Mouse (Mus musculus) hindbrain, embryonic 11.5 days (tissue): ENCODE results near the gene 2610301B20Rik. TPM values are rescaled to one million over a fixed set of nuclear protein-coding genes. Genes with fewer than 3 reads are reported as not detected.
"Not testable (repeated sequence)": the region's sequence is repeated elsewhere in the genome, so short reads cannot be mapped to it uniquely, and the experiment has no call there.

Experiments
- ATAC-seq: fragments of 200-750 bp; cut with Nextera tagmentation; 2 replicates; pipeline ENCODE4 v1.8.0; 2017; ENCODE audit warnings: mild to moderate bottlenecking, moderate TSS enrichment, moderate library complexity; ENCODE audit not compliant: low FRiP score
- DNase-seq: peaks from one replicate; pipeline ENCODE4 v3.0.0-alpha.2; 2015; ENCODE audit warnings: low spot score
- H3K27ac ChIP-seq: fragments of 300-500 bp; sonication (generic); 2 replicates; pipeline ENCODE4 v1.5.1; 2014; ENCODE audit warnings: mild to moderate bottlenecking, low read depth, low read length
- H3K27me3 ChIP-seq: fragments of 300-500 bp; sonication (generic); 2 replicates; pipeline ENCODE4 v1.6.1; 2014; ENCODE audit warnings: mild to moderate bottlenecking, low read length, moderate library complexity, mixed read lengths; ENCODE audit not compliant: control insufficient read depth, insufficient read depth
- H3K36me3 ChIP-seq: fragments of 300-500 bp; sonication (generic); 2 replicates; pipeline ENCODE4 v1.6.1; 2014; ENCODE audit warnings: mild to moderate bottlenecking, low read length, moderate library complexity, mixed read lengths; ENCODE audit not compliant: control insufficient read depth, insufficient read depth
- H3K4me1 ChIP-seq: fragments of 300-500 bp; sonication (generic); replicated peaks from 2 replicates; pipeline ENCODE4 v1.6.1; 2014; ENCODE audit warnings: low read length, mixed read lengths; ENCODE audit not compliant: control insufficient read depth, insufficient read depth
- H3K4me2 ChIP-seq: fragments of 300-500 bp; sonication (generic); replicated peaks from 2 replicates; pipeline ENCODE4 v1.6.1; 2014; ENCODE audit warnings: mild to moderate bottlenecking, low read depth, low read length
- H3K4me3 ChIP-seq: fragments of 300-500 bp; sonication (generic); 2 replicates; pipeline ENCODE4 v1.5.1; 2014; ENCODE audit warnings: low read depth, low read length
- H3K9ac ChIP-seq: fragments of 300-500 bp; sonication (generic); 2 replicates; pipeline ENCODE4 v1.6.1; 2014; ENCODE audit warnings: low read depth, low read length
- H3K9me3 ChIP-seq: fragments of 300-500 bp; sonication (generic); 2 replicates; pipeline ENCODE4 v1.6.1; 2016; ENCODE audit warnings: low read length; ENCODE audit not compliant: control insufficient read depth
- WGBS: fragments of 180-500 bp; shearing (Covaris S2); extraction: QIAGEN DNeasy Blood & Tissue Kit; methylation state at CpG from one replicate; pipeline ENCODE4 v1.1.7; 2014; 5-methylcytosine and 5-hydroxymethylcytosine counted together
- polyA plus RNA-seq: library from polyadenylated mRNA; unstranded; fragments of >200 nt; fragmentation: Nextera tagmentation; extraction: Ambion mirVana; gene quantifications from 2 replicates; pipeline ENCODE4 v1.2.1, GENCODE M21; 2014

Gene 2610301B20Rik
- polyA plus RNA-seq, 1 experiment from 2014 or later: 55.1 TPM

DNA sequence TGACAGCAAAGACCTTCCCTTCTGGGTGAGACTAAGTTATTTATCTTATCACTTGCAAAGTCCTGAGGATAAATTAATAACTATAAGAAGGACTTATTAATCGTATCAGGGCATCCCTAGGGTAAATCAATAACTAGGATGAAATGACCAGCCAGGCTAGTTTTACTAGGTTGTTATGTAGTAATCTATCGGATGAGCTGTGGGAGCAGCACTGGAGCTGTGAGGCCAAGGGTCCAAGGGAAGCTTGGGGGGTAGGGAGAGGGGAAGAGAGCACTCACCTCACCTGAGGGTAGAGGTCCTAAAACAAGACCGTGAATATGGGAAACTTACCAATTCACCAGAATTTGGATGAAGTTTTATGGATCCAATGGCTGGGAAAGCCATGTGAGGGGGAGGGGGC lies 13.5 kb upstream of the 2610301B20Rik start:
- DNase-seq: no peak
- Histone ChIP-seq H3K4me2 (no peak overlapping the region), H3K9ac (no peak overlapping the region), H3K27me3 (no peaks in the 10 kb centered on the region), H3K4me3 (no peak overlapping the region), H3K27ac (no peak overlapping the region), H3K36me3 (no peaks in the 10 kb centered on the region), H3K9me3 (no peaks in the 10 kb centered on the region), H3K4me1 (no peaks in the 10 kb centered on the region)
- 82% methylated on average over 3 of the region's 3 CpGs for WGBS
- ATAC-seq: no peak

DNA sequence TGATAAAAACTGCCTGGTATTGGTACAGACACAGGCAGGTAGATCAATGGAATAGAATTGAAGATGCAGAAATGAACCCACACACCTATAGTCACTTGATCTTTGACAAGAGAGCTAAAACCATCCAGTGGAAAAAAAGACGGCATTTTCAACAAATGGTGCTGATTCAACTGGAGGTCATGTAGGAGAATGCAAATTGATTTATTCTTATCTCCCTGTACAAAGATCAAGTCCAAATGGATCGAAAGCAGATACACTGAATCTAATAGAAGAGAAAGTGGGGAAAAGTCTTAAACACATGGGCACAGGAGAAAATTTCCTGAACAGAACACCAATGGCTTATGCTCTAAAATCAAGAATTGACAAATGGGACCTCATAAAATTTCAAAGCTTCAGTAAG lies 11.4 kb upstream of the 2610301B20Rik start:
- not testable (repeated sequence) for DNase-seq, H3K27ac ChIP-seq, H3K9me3 ChIP-seq, H3K4me1 ChIP-seq, H3K36me3 ChIP-seq, H3K9ac ChIP-seq, H3K4me2 ChIP-seq, H3K27me3 ChIP-seq, H3K4me3 ChIP-seq, ATAC-seq
- 90% methylated on average over 2 of the region's 2 CpGs for WGBS

DNA sequence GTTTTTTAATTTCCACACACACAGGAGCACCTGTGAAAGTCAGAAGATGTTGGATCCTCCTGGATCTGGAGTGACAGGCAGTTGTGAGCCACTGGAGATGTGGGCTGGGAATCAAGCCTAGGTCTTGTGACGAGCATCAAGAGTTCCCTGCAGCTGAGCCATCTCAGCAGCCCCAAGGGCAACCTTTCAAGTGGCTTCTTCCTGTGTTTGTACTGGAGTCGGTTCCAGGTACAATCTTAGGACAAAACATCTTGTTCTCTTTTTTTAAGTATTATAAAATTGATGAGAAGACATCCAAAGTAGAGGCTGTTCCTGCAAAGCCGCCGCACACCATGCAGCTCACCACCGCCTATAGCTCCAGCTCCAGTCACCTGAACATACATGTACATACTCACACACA lies 2.1 kb upstream of the 2610301B20Rik start:
- no peak for DNase-seq
- ATAC-seq: no peak
- no peak overlapping the region for H3K4me2 ChIP-seq
- no peak overlapping the region for H3K9ac ChIP-seq
- no peaks in the 10 kb centered on the region for H3K27me3 ChIP-seq
- 89% methylated on average over 5 of the region's 5 CpGs for WGBS
- H3K27ac ChIP-seq: no peak overlapping the region
- no peaks in the 10 kb centered on the region for H3K9me3 ChIP-seq
- H3K4me3 ChIP-seq: no peak overlapping the region
- no peaks in the 10 kb centered on the region; the same call in 1 of the 2 replicates for H3K4me1 ChIP-seq
- H3K36me3 ChIP-seq: no peaks in the 10 kb centered on the region

DNA sequence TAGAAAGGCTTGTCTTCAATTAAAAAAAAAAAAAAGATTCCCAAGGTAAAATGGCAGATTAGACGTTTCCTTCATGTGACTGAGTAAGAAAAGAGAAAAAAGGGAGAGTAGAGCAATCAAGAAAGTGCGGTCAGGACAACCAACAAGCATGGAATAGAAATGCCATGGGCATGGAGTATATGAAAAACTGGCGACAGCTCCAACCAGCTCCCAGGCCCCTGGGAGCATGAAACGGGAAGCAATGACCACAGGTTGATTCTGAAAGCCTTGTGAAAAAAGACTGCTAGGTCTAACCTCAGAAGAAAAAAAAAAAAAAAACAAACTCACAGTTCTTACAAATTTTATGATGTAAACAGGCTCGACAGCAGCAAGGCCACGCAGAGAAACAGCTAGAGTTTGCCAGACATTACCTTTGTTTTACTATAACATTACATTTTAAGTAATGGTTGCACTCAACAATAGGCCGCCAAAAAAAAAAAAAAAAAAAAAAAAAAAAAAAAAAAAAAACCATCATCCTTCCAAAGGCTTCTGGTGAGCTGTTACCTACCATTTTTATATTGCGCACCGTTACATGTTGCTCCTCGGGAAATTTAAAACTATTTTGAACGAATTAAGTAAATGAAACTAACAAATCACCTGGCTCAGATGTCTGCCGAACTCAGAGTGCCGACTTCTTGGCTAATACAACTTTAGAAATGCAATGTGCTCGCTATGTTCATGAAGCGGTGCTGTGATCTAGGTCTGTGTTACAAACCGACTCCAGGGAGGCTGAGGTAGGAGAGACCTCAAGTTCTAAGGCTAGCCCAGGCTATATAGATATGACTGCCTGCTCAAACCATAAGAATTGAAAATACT lies 1.4 kb upstream of the 2610301B20Rik start:
- DNase-seq (peak; percentile 34), ATAC-seq (no peak)
- 38% methylated on average over 16 of the region's 16 CpGs for WGBS
- Histone ChIP-seq H3K4me1 (no peaks in the 10 kb centered on the region; the same call in 1 of the 2 replicates), H3K4me2 (peak overlapping the region; percentile 24), H3K9me3 (no peaks in the 10 kb centered on the region), H3K27me3 (no peaks in the 10 kb centered on the region), H3K36me3 (no peaks in the 10 kb centered on the region), H3K9ac (peak overlapping the region; percentile 1; the same call in 1 of the 2 replicates), H3K4me3 (peak overlapping the region; percentile 85), H3K27ac (no peak overlapping the region)

DNA sequence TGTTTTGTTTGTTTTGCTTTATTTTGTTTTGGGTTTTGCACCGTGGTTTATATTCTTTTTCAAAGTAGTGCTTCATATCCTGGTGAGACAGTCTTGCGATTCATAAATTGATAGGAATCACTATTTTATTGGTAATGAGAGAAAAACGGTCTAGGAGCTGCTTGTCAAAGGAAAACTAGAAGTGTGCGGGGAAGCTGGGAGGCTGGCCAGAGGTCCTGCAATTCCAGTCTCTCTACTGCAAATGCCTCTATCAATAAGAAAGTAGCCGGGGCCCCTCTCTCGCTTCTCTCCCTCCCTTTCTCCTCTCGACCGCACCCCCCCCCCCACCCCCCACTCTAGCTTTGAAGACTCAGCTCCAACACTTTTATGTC lies 764 bp upstream of the 2610301B20Rik start:
- H3K27ac ChIP-seq: peak overlapping the region; percentile 99; the same call in 1 of the 2 replicates
- no peaks in the 10 kb centered on the region; the same call in 1 of the 2 replicates for H3K4me1 ChIP-seq
- no peaks in the 10 kb centered on the region for H3K27me3 ChIP-seq
- WGBS: 3% methylated on average over 5 of the region's 8 CpGs
- no peaks in the 10 kb centered on the region for H3K36me3 ChIP-seq
- peak overlapping the region; percentile 1; the same call in 1 of the 2 replicates for H3K9ac ChIP-seq
- DNase-seq (no peak), ATAC-seq (peak; percentile 56)
- H3K9me3 ChIP-seq: no peaks in the 10 kb centered on the region
- peak overlapping the region; percentile 24 for H3K4me2 ChIP-seq
- peak overlapping the region; percentile 85 for H3K4me3 ChIP-seq

DNA sequence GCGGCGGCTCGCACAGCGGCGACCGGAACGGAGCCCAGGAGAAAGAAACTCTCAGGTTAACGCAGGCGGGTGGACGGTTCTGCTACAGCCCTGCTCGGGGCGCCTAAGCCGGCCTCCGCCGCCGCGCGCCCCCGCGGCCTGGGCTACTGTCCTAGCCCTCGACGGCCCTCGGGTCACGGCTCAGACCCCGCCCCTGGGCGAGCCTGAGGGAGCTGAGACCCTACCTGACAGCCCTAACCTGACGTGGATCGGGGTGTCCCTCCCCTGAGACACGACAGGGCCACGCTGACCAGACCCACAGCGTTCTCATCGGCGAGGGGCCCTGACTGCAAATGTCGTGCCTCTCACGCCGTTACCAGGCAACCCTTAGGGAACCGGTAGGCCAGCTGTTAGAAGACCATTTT lies 422 bp downstream of the 2610301B20Rik start:
- DNase-seq: peak; percentile 78

DNA sequence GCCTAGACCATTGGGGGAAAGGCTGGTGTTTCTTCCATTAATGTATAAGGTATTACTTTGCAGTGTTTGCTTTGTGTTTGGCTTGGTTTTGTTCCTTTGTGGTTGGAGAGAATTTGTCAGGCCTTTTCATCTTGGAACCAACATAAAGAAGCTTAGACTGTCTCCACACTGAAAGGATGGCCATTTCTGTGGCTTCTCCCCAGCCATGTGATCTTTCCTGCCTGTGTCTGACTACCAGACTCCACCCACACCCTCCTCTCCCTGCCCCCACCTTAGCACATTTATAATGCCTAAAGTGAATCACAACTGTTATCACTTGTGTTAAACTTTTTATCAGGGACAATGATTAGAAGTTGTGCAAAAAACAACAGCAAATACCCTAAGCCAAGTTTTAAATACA lies 1.1 kb downstream of the 2610301B20Rik start:
- peak overlapping the region; percentile 99 for H3K27ac ChIP-seq
- H3K4me2 ChIP-seq: peak overlapping the region; percentile 43
- H3K9ac ChIP-seq: peak overlapping the region; percentile 92
- DNase-seq: peak; percentile 44
- no peaks in the 10 kb centered on the region for H3K36me3 ChIP-seq
- ATAC-seq: no peak
- no peaks in the 10 kb centered on the region for H3K27me3 ChIP-seq
- no peaks in the 10 kb centered on the region; the same call in 1 of the 2 replicates for H3K4me1 ChIP-seq
- H3K9me3 ChIP-seq: no peaks in the 10 kb centered on the region
- peak overlapping the region; percentile 85 for H3K4me3 ChIP-seq

More for the DNA sequence above, 422 bp downstream of the 2610301B20Rik start:
- H3K9ac ChIP-seq: peak overlapping the region; percentile 92
- H3K4me2 ChIP-seq: peak overlapping the region; percentile 43
- no peaks in the 10 kb centered on the region; the same call in 1 of the 2 replicates for H3K4me1 ChIP-seq
- peak; percentile 87 for ATAC-seq
- peak overlapping the region; percentile 99 for H3K27ac ChIP-seq
- H3K27me3 ChIP-seq: no peaks in the 10 kb centered on the region
- no peaks in the 10 kb centered on the region for H3K36me3 ChIP-seq
- H3K9me3 ChIP-seq: no peaks in the 10 kb centered on the region
- H3K4me3 ChIP-seq: peak overlapping the region; percentile 85
- WGBS: 0% methylated on average over 28 of the region's 37 CpGs

DNA sequence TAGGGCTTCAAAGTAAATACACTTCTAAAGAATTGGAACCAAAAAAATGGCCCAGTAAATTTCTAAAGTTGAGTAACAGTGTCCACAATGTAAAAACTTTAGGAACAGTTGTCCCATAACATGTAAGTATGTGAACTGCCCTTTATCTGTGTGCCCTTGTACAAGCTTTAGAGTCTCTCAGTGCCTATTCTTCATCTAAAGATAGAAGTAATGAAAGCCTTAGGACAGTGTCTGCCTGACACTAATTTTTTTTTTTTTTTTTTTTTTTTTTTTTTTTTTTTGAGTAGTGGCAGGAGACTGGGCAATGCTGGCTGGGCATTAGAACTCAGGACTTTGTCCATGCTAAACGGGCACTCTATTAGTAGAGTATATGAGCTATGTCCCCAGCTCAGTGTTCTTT lies 2.8 kb downstream of the 2610301B20Rik start:
- no peak for DNase-seq

More for the DNA sequence above, 2.8 kb downstream of the 2610301B20Rik start:
- Histone ChIP-seq H3K4me3 (no peak overlapping the region), H3K27me3 (no peaks in the 10 kb centered on the region), H3K27ac (no peak overlapping the region), H3K4me2 (no peak overlapping the region), H3K36me3 (no peaks in the 10 kb centered on the region), H3K9ac (no peak overlapping the region), H3K4me1 (no peaks in the 10 kb centered on the region; the same call in 1 of the 2 replicates), H3K9me3 (no peaks in the 10 kb centered on the region)
- ATAC-seq: no peak
- WGBS: 96% methylated on average over 1 of the region's 1 CpGs
